Mouse (Mus musculus): ENCODE data around the gene Spast.

- no peak for TF ChIP-seq CTCF (IDR thresholded peaks at IDR 0.05; ENCODE audit: low read depth)
- TF ChIP-seq EP300 (IDR thresholded peaks at IDR 0.05; ENCODE audit: low read depth) = no peak
Measured at GRCm38 (mm10) chr17:74338937-74339804, at the start of gene Spast.
